Mouse (Mus musculus): ENCODE measurements around the gene Tmed8. TPM values are rescaled to one million over a fixed set of nuclear protein-coding genes. Genes with fewer than 3 reads are reported as not detected.

The Tmed8 gene
- total and polyA plus RNA-seq, 2 experiments from 2014 or later: 3.9 to 13.7 TPM

- H3K4me1 ChIP-seq (ENCODE audit: insufficient read depth, low read length): peaks cover 13% of the 10 kb centered on the region
- TF ChIP-seq CTCF (IDR thresholded peaks at IDR 0.05; ENCODE audit: low read depth): peak; percentile 23; the same call in 1 of the 2 replicates
- ATAC-seq (peak; percentile 91), DNase-seq (ENCODE audit: low spot score) (peak; percentile 93)
- H3K36me3 ChIP-seq (ENCODE audit: insufficient read depth, low read length): no peaks in the 10 kb centered on the region
- WGBS: under 1% methylated on average over 27 of the region's 27 CpGs
- H3K27ac ChIP-seq: peak within 1 kb of the TSS; percentile 90
- H3K4me3 ChIP-seq (ENCODE audit: low read length): peak within 1 kb of the TSS; percentile 63
- no peaks in the 10 kb centered on the region for H3K9me3 ChIP-seq (ENCODE audit: low read length)
- peak within 1 kb of the TSS; percentile 74 for H3K4me2 ChIP-seq (ENCODE audit: low read depth, low read length)
- no peaks in the 10 kb centered on the region for H3K27me3 ChIP-seq (ENCODE audit: insufficient read depth, low read length)
- peak within 1 kb of the TSS; percentile 70 for H3K9ac ChIP-seq (replicated peaks; ENCODE audit: low read length)
Measured at GRCm38 (mm10) chr12:87146966-87147365, 53.3 kb downstream of the Tmed8 start, which contains the start of gene Gstz1. Gene Gstz1, plus strand, starts transcription at chr12:87147165.

- no peak overlapping the region for H3K4me2 ChIP-seq (ENCODE audit: low read depth, low read length)
- no peak overlapping the region for H3K4me3 ChIP-seq (ENCODE audit: low read length)
- H3K4me1 ChIP-seq (ENCODE audit: insufficient read depth, low read length): peaks cover 8% of the 10 kb centered on the region; the same call in 1 of the 2 replicates
- no peak for TF ChIP-seq CTCF (IDR thresholded peaks at IDR 0.05; ENCODE audit: low read depth)
- DNase-seq (ENCODE audit: low spot score) (no peak), ATAC-seq (no peak)
- H3K27ac ChIP-seq: no peak overlapping the region
- H3K9me3 ChIP-seq (ENCODE audit: low read length): no peaks in the 10 kb centered on the region
- no peak overlapping the region for H3K9ac ChIP-seq (replicated peaks; ENCODE audit: low read length)
- no peaks in the 10 kb centered on the region for H3K27me3 ChIP-seq (ENCODE audit: insufficient read depth, low read length)
- H3K36me3 ChIP-seq (ENCODE audit: insufficient read depth, low read length): no peaks in the 10 kb centered on the region
- 78% methylated on average over 2 of the region's 2 CpGs for WGBS
Measured at GRCm38 (mm10) chr12:87142156-87142555, 58.1 kb downstream of the Tmed8 start.

- TF ChIP-seq CTCF (IDR thresholded peaks at IDR 0.05; ENCODE audit: low read depth): no peak
- Histone ChIP-seq H3K9me3 (ENCODE audit: low read length) (no peaks in the 10 kb centered on the region), H3K27me3 (ENCODE audit: insufficient read depth, low read length) (no peaks in the 10 kb centered on the region), H3K4me1 (ENCODE audit: insufficient read depth, low read length) (no peaks in the 10 kb centered on the region), H3K4me3 (ENCODE audit: low read length) (no peak overlapping the region), H3K4me2 (ENCODE audit: low read depth, low read length) (no peak overlapping the region), H3K27ac (no peak overlapping the region), H3K36me3 (ENCODE audit: insufficient read depth, low read length) (peaks cover 4% of the 10 kb centered on the region; the same call in 1 of the 2 replicates), H3K9ac (replicated peaks; ENCODE audit: low read length) (no peak overlapping the region)
- 67% methylated on average over 1 of the region's 2 CpGs for WGBS
- ATAC-seq: no peak
- DNase-seq (ENCODE audit: low spot score): no peak
Measured at GRCm38 (mm10) chr12:87138768-87139167, 61.5 kb downstream of the Tmed8 start.

GRCm38 (mm10) chr12:87138342-87138701 is 61.9 kb downstream of the Tmed8 start:
- Histone ChIP-seq H3K9ac (replicated peaks; ENCODE audit: low read length) (no peak overlapping the region), H3K4me1 (ENCODE audit: insufficient read depth, low read length) (no peaks in the 10 kb centered on the region), H3K4me2 (ENCODE audit: low read depth, low read length) (no peak overlapping the region), H3K27ac (peak overlapping the region; percentile 41; the same call in 1 of the 2 replicates), H3K4me3 (ENCODE audit: low read length) (no peak overlapping the region), H3K9me3 (ENCODE audit: low read length) (no peaks in the 10 kb centered on the region), H3K27me3 (ENCODE audit: insufficient read depth, low read length) (no peaks in the 10 kb centered on the region), H3K36me3 (ENCODE audit: insufficient read depth, low read length) (peaks cover 8% of the 10 kb centered on the region; the same call in 1 of the 2 replicates)
- DNase-seq (ENCODE audit: low spot score) (peak; percentile 3), ATAC-seq (peak; percentile 54; the same call in 1 of the 2 replicates)
- 26% methylated on average over 2 of the region's 2 CpGs for WGBS
- no peak for TF ChIP-seq CTCF (IDR thresholded peaks at IDR 0.05; ENCODE audit: low read depth)

GRCm38 (mm10) chr12:87137439-87138341 is 62.6 kb downstream of the Tmed8 start:
- no peak for TF ChIP-seq CTCF (IDR thresholded peaks at IDR 0.05; ENCODE audit: low read depth)
- Histone ChIP-seq H3K9ac (replicated peaks; ENCODE audit: low read length) (no peak overlapping the region), H3K4me3 (ENCODE audit: low read length) (no peak overlapping the region), H3K36me3 (ENCODE audit: insufficient read depth, low read length) (peaks cover 14% of the 10 kb centered on the region; the same call in 1 of the 2 replicates), H3K27me3 (ENCODE audit: insufficient read depth, low read length) (no peaks in the 10 kb centered on the region), H3K9me3 (ENCODE audit: low read length) (no peaks in the 10 kb centered on the region), H3K4me1 (ENCODE audit: insufficient read depth, low read length) (no peaks in the 10 kb centered on the region), H3K27ac (peak overlapping the region; percentile 41), H3K4me2 (ENCODE audit: low read depth, low read length) (no peak overlapping the region)
- DNase-seq (ENCODE audit: low spot score) (peak; percentile 49), ATAC-seq (peak; percentile 85)
- 49% methylated on average over 15 of the region's 15 CpGs for WGBS

GRCm38 (mm10) chr12:87132784-87133183 is 67.5 kb downstream of the Tmed8 start:
- no peak for DNase-seq (ENCODE audit: low spot score)
- no peak for ATAC-seq
- no peaks in the 10 kb centered on the region for H3K27me3 ChIP-seq (ENCODE audit: insufficient read depth, low read length)
- no peak overlapping the region for H3K9ac ChIP-seq (replicated peaks; ENCODE audit: low read length)
- H3K4me1 ChIP-seq (ENCODE audit: insufficient read depth, low read length): no peaks in the 10 kb centered on the region
- H3K4me3 ChIP-seq (ENCODE audit: low read length): no peak overlapping the region
- H3K36me3 ChIP-seq (ENCODE audit: insufficient read depth, low read length): peaks cover 32% of the 10 kb centered on the region
- 91% methylated on average over 9 of the region's 9 CpGs for WGBS
- no peak overlapping the region for H3K27ac ChIP-seq
- H3K9me3 ChIP-seq (ENCODE audit: low read length): no peaks in the 10 kb centered on the region
- TF ChIP-seq CTCF (IDR thresholded peaks at IDR 0.05; ENCODE audit: low read depth): no peak
- H3K4me2 ChIP-seq (ENCODE audit: low read depth, low read length): no peak overlapping the region

GRCm38 (mm10) chr12:87132210-87132609 is 68.0 kb downstream of the Tmed8 start:
- Histone ChIP-seq H3K27me3 (ENCODE audit: insufficient read depth, low read length) (no peaks in the 10 kb centered on the region), H3K4me3 (ENCODE audit: low read length) (no peak overlapping the region), H3K4me1 (ENCODE audit: insufficient read depth, low read length) (no peaks in the 10 kb centered on the region), H3K27ac (no peak overlapping the region), H3K4me2 (ENCODE audit: low read depth, low read length) (no peak overlapping the region), H3K36me3 (ENCODE audit: insufficient read depth, low read length) (peaks cover 36% of the 10 kb centered on the region), H3K9ac (replicated peaks; ENCODE audit: low read length) (no peak overlapping the region), H3K9me3 (ENCODE audit: low read length) (no peaks in the 10 kb centered on the region)
- ATAC-seq: no peak
- TF ChIP-seq CTCF (IDR thresholded peaks at IDR 0.05; ENCODE audit: low read depth): no peak
- WGBS: 84% methylated on average over 6 of the region's 6 CpGs
- DNase-seq (ENCODE audit: low spot score): no peak
